Mouse (Mus musculus) stomach, embryonic 15.5 days (tissue): ENCODE results near the gene Akna. TPM values are rescaled to one million over a fixed set of nuclear protein-coding genes. Genes with fewer than 3 reads are reported as not detected.
A peak's percentile ranks its signal among the peaks of the same experiment; 100 is the strongest.

Experiments
- ATAC-seq: fragments of 200-750 bp; cut with Nextera tagmentation; 2 replicates; pipeline ENCODE4 v1.8.0; 2017; ENCODE audit warnings: low read depth, moderate number of reproducible peaks, moderate TSS enrichment; ENCODE audit not compliant: insufficient read depth, low FRiP score
- H3K27ac ChIP-seq: fragments of 300-500 bp; sonication (generic); 2 replicates; pipeline ENCODE4 v1.5.1; 2015; ENCODE audit warnings: mild to moderate bottlenecking, inconsistent platforms
- H3K27me3 ChIP-seq: fragments of 300-500 bp; sonication (generic); replicated peaks from 2 replicates; pipeline ENCODE4 v1.6.1; 2015; ENCODE audit warnings: inconsistent platforms
- H3K36me3 ChIP-seq: fragments of 300-500 bp; sonication (generic); 2 replicates; pipeline ENCODE4 v1.6.1; 2015; ENCODE audit warnings: inconsistent platforms
- H3K4me1 ChIP-seq: fragments of 300-500 bp; sonication (generic); 2 replicates; pipeline ENCODE4 v1.6.1; 2015; ENCODE audit warnings: inconsistent platforms
- H3K4me2 ChIP-seq: fragments of 300-500 bp; sonication (generic); 2 replicates; pipeline ENCODE4 v1.6.1; 2015; ENCODE audit warnings: mild to moderate bottlenecking, inconsistent platforms
- H3K4me3 ChIP-seq: fragments of 300-500 bp; sonication (generic); replicated peaks from 2 replicates; pipeline ENCODE4 v1.5.1; 2015; ENCODE audit warnings: inconsistent platforms
- H3K9ac ChIP-seq: fragments of 300-500 bp; sonication (generic); 2 replicates; pipeline ENCODE4 v1.6.1; 2015; ENCODE audit warnings: inconsistent platforms
- H3K9me3 ChIP-seq: fragments of 300-500 bp; sonication (generic); 2 replicates; pipeline ENCODE4 v1.6.1; 2016; ENCODE audit warnings: inconsistent platforms
- WGBS: fragments of 180-500 bp; shearing (Covaris S2); methylation state at CpG from one replicate; pipeline ENCODE4 v1.1.7; 2015; 5-methylcytosine and 5-hydroxymethylcytosine counted together
- polyA plus RNA-seq: library from polyadenylated mRNA; unstranded; fragments of >200 nt; fragmentation: Nextera tagmentation; extraction: Ambion mirVana; gene quantifications from 2 replicates; pipeline ENCODE4 v1.2.1, GENCODE M21; 2015

Akna gene
- polyA plus RNA-seq, 1 experiment from 2014 or later = 6.7 TPM

- Histone ChIP-seq H3K4me2 (no peak overlapping the region), H3K4me1 (no peaks in the 10 kb centered on the region), H3K27me3 (no peaks in the 10 kb centered on the region), H3K9me3 (no peaks in the 10 kb centered on the region), H3K4me3 (no peak overlapping the region), H3K36me3 (peaks cover 22% of the 10 kb centered on the region; the same call in 1 of the 2 replicates), H3K27ac (no peak overlapping the region), H3K9ac (no peak overlapping the region)
- 67% methylated on average over 7 of the region's 7 CpGs for WGBS
- ATAC-seq = no peak
Measured at GRCm38 (mm10) chr4:63377483-63377882, 25.7 kb downstream of the Akna start.

- H3K36me3 ChIP-seq = peaks cover 21% of the 10 kb centered on the region; the same call in 1 of the 2 replicates
Measured at GRCm38 (mm10) chr4:63375367-63375766, 27.8 kb downstream of the Akna start.

GRCm38 (mm10) chr4:63374331-63374730 lies 28.8 kb downstream of the Akna start:
- Histone ChIP-seq H3K4me2 (no peak overlapping the region), H3K9me3 (no peaks in the 10 kb centered on the region), H3K36me3 (peaks cover 21% of the 10 kb centered on the region; the same call in 1 of the 2 replicates), H3K4me1 (no peaks in the 10 kb centered on the region), H3K9ac (no peak overlapping the region), H3K27me3 (no peaks in the 10 kb centered on the region), H3K4me3 (no peak overlapping the region), H3K27ac (no peak overlapping the region)
- WGBS = 74% methylated on average over 12 of the region's 12 CpGs
- peak; percentile 82; the same call in 1 of the 2 replicates for ATAC-seq

More at GRCm38 (mm10) chr4:63375367-63375766, 27.8 kb downstream of the Akna start:
- H3K4me3 ChIP-seq = no peak overlapping the region
- H3K9me3 ChIP-seq = no peaks in the 10 kb centered on the region
- no peak overlapping the region for H3K27ac ChIP-seq
- H3K27me3 ChIP-seq = no peaks in the 10 kb centered on the region
- H3K4me1 ChIP-seq = no peaks in the 10 kb centered on the region
- ATAC-seq = no peak
- 58% methylated on average over 1 of the region's 1 CpGs for WGBS
- no peak overlapping the region for H3K4me2 ChIP-seq
- H3K9ac ChIP-seq = no peak overlapping the region

- ATAC-seq = peak; percentile 57
- H3K4me1 ChIP-seq = no peaks in the 10 kb centered on the region
- H3K27me3 ChIP-seq = no peaks in the 10 kb centered on the region
- H3K4me3 ChIP-seq = no peak overlapping the region
- no peak overlapping the region for H3K4me2 ChIP-seq
- no peak overlapping the region for H3K27ac ChIP-seq
- no peak overlapping the region for H3K9ac ChIP-seq
- whole genome bisulfite sequencing = 89% methylated on average over 8 of the region's 8 CpGs
- H3K36me3 ChIP-seq = peaks cover 26% of the 10 kb centered on the region
- H3K9me3 ChIP-seq = no peaks in the 10 kb centered on the region
Measured at GRCm38 (mm10) chr4:63373404-63373803, 29.8 kb downstream of the Akna start.

DNA sequence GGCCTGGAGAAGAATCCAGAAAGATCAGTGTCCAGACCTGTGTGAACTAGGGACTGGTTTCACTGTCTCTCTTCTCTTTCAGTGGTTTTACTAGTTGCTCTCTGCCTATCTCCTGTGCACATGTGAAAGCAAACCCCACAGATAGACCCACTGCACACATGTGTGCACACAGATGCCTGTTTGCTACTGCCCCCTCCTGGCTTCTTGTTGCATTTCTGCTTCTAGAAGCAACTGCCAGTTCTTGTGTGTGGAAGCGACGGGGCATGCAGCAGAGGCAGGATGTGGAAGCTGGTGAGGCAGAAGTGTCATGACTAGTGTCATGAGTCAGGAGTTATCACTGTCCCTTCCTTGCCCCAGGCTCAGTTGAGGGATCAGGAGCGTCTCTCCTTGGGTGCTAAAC lies 31.3 kb downstream of the Akna start:
- ATAC-seq = no peak
- H3K4me2 ChIP-seq = no peak overlapping the region
- peaks cover 18% of the 10 kb centered on the region for H3K36me3 ChIP-seq
- no peak overlapping the region for H3K4me3 ChIP-seq
- H3K9ac ChIP-seq = no peak overlapping the region
- whole genome bisulfite sequencing = 49% methylated on average over 3 of the region's 3 CpGs
- no peaks in the 10 kb centered on the region for H3K9me3 ChIP-seq
- H3K4me1 ChIP-seq = no peaks in the 10 kb centered on the region
- H3K27ac ChIP-seq = no peak overlapping the region
- H3K27me3 ChIP-seq = no peaks in the 10 kb centered on the region

DNA sequence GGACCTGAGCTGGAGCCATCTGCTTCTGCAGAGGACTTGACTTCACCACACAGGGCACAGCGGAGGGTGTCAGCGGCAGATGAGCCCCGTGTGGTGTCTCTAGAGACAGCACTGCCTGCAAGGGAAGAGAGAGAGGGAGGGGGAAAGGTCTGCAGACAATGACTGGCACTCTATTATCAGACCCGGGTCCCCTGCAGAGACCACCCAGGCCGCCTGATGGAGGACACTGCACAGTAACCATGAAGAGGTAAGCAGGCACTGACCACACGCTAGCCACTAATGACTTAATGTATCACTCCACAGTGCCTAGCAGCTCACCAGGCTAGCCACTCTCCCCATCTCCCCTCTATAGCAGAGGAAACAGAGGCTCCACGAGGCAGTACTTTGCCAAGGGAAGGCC lies 32.3 kb downstream of the Akna start:
- Histone ChIP-seq H3K4me3 (no peak overlapping the region), H3K36me3 (peaks cover 18% of the 10 kb centered on the region), H3K9ac (no peak overlapping the region), H3K27me3 (no peaks in the 10 kb centered on the region), H3K27ac (no peak overlapping the region), H3K9me3 (no peaks in the 10 kb centered on the region), H3K4me1 (no peaks in the 10 kb centered on the region), H3K4me2 (no peak overlapping the region)
- WGBS = 66% methylated on average over 7 of the region's 7 CpGs
- no peak for ATAC-seq

DNA sequence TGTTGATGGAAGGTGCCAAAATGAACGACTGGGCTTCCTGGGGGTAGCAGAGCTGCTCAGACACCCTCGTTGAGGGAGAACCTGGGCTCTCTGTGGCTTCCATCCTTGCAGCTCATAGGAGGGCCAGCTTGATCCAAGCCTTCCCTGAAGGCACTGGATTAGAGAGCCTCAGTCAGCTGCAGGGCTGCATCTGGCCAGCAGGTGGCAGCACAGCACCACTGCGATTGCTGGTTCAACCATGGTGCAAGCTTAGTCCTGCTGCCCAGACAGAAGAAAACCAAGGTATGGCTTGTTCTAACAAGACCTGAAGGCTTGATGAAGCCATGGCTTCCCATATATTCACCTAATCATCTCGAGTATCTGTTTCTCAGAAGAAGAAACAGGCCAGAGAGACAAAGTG lies 34.6 kb downstream of the Akna start:
- H3K27me3 ChIP-seq = no peaks in the 10 kb centered on the region
- WGBS = 15% methylated on average over 4 of the region's 4 CpGs
- ATAC-seq = no peak
- H3K4me2 ChIP-seq = no peak overlapping the region
- no peak overlapping the region for H3K4me3 ChIP-seq
- no peaks in the 10 kb centered on the region for H3K4me1 ChIP-seq
- H3K9ac ChIP-seq = no peak overlapping the region
- no peak overlapping the region for H3K27ac ChIP-seq
- H3K9me3 ChIP-seq = no peaks in the 10 kb centered on the region
- peaks cover 16% of the 10 kb centered on the region for H3K36me3 ChIP-seq

- Histone ChIP-seq H3K27ac (no peak within 1 kb of the TSS), H3K36me3 (no peaks in the 10 kb centered on the region), H3K9ac (no peak within 1 kb of the TSS), H3K4me3 (no peak within 1 kb of the TSS), H3K27me3 (no peaks in the 10 kb centered on the region), H3K9me3 (no peaks in the 10 kb centered on the region), H3K4me2 (no peak within 1 kb of the TSS), H3K4me1 (no peaks in the 10 kb centered on the region)
- no peak for ATAC-seq
- 84% methylated on average over 5 of the region's 5 CpGs for WGBS
Measured at GRCm38 (mm10) chr4:63362150-63362549, 41.0 kb downstream of the Akna start, which contains the start of gene Orm2. Gene Orm2 (plus strand): TSS chr4:63362449.

GRCm38 (mm10) chr4:63359861-63360260 lies 43.3 kb downstream of the Akna start:
- ATAC-seq = no peak
- H3K36me3 ChIP-seq = no peaks in the 10 kb centered on the region
- H3K4me3 ChIP-seq = no peak overlapping the region
- no peak overlapping the region for H3K9ac ChIP-seq
- 74% methylated on average over 6 of the region's 6 CpGs for WGBS
- H3K27ac ChIP-seq = no peak overlapping the region
- H3K9me3 ChIP-seq = no peaks in the 10 kb centered on the region
- H3K4me2 ChIP-seq = no peak overlapping the region
- 0 out of 2 replicates have a peak, but pooled peaks cover 3% of the 10 kb centered on the region for H3K4me1 ChIP-seq
- no peaks in the 10 kb centered on the region for H3K27me3 ChIP-seq

GRCm38 (mm10) chr4:63356981-63357570 lies 46.1 kb downstream of the Akna start:
- Histone ChIP-seq H3K27ac (no peak overlapping the region), H3K9ac (no peak overlapping the region), H3K9me3 (no peaks in the 10 kb centered on the region), H3K4me3 (no peak overlapping the region), H3K4me1 (0 out of 2 replicates have a peak, but pooled peaks cover 3% of the 10 kb centered on the region), H3K4me2 (no peak overlapping the region), H3K36me3 (no peaks in the 10 kb centered on the region), H3K27me3 (no peaks in the 10 kb centered on the region)
- 64% methylated on average over 2 of the region's 2 CpGs for WGBS
- ATAC-seq = no peak

DNA sequence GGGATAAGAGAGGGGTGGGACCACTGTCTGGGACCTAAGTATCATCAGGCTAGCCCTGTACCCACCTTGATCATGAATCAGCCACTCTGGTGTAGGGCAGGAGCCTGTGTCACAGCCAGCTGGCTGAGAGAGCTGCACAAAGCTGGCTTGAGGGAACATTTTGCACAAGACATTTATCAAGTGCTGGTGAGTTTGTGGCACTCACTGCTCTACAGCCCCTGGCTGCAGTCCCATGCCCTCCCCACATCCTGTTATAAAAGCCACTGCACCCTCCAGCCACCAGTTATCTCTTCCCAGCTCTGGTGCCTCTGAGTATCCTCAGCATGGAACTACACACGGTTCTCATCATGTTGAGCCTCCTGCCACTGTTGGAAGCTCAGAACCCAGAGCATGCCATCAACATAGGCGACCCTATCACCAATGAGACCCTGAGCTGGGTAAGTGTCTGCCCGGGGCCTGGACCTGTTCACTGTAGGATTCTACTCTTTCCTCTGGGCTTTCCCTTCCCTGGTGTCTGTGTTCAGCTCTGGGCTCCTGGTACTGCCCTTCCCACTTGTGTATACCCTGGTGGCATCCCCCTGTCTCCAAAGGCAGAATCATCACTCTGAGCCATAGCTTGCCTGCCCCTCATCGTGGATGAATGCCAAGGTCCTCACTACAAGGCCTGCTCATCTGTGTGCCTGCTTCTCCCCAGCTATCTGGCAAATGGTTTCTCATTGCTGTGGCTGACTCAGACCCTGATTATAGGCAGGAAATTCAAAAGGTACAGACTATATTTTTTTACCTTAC lies 47.1 kb downstream of the Akna start, which contains the start of gene Orm3:
Gene Orm3 (plus strand): TSS at position 286 of the 789 bp plus-strand sequence.
- 79% methylated on average over 4 of the region's 4 CpGs for WGBS
- H3K36me3 ChIP-seq = no peaks in the 10 kb centered on the region
- no peaks in the 10 kb centered on the region for H3K9me3 ChIP-seq
- ATAC-seq = no peak
- H3K4me2 ChIP-seq = no peak within 1 kb of the TSS
- peak within 1 kb of the TSS; percentile 21; the same call in 1 of the 2 replicates for H3K27ac ChIP-seq
- no peak within 1 kb of the TSS for H3K4me3 ChIP-seq
- H3K27me3 ChIP-seq = no peaks in the 10 kb centered on the region
- H3K4me1 ChIP-seq = 0 out of 2 replicates have a peak, but pooled peaks cover 3% of the 10 kb centered on the region
- H3K9ac ChIP-seq = no peak within 1 kb of the TSS

- ATAC-seq = no peak
- Histone ChIP-seq H3K36me3 (no peaks in the 10 kb centered on the region), H3K4me3 (no peak overlapping the region), H3K9me3 (no peaks in the 10 kb centered on the region), H3K27ac (no peak overlapping the region), H3K27me3 (no peaks in the 10 kb centered on the region), H3K9ac (no peak overlapping the region), H3K4me1 (no peaks in the 10 kb centered on the region), H3K4me2 (no peak overlapping the region)
- 69% methylated on average over 6 of the region's 6 CpGs for WGBS
Measured at GRCm38 (mm10) chr4:63348524-63348923, 54.6 kb downstream of the Akna start.
